Mouse (Mus musculus) bone marrow, adult 2 months (tissue): ENCODE measurements around the gene Ap2a2.

Source experiments
- CTCF ChIP-seq: fragments of 200-500 bp; IDR thresholded peaks from 2 replicates; pipeline ENCODE4 v1.5.1; 2011; ENCODE audit warnings: low read length, control low read depth; ENCODE audit not compliant: control insufficient read depth, insufficient read depth
- POLR2A ChIP-seq: fragments of 200-500 bp; IDR thresholded peaks from 2 replicates; pipeline ENCODE4 v1.6.1; 2011; ENCODE audit warnings: low read depth, mild to moderate bottlenecking, control low read depth, low read length, borderline replicate concordance; ENCODE audit not compliant: control insufficient read depth

- TF ChIP-seq CTCF (no peak), POLR2A (no peak)
Observed at GRCm38 (mm10) chr7:141647083-141647482, 85.1 kb downstream of the Ap2a2 start.
